Comparison of ENCODE assay signal across 13 mouse cellular contexts in the genomic region with DNA sequence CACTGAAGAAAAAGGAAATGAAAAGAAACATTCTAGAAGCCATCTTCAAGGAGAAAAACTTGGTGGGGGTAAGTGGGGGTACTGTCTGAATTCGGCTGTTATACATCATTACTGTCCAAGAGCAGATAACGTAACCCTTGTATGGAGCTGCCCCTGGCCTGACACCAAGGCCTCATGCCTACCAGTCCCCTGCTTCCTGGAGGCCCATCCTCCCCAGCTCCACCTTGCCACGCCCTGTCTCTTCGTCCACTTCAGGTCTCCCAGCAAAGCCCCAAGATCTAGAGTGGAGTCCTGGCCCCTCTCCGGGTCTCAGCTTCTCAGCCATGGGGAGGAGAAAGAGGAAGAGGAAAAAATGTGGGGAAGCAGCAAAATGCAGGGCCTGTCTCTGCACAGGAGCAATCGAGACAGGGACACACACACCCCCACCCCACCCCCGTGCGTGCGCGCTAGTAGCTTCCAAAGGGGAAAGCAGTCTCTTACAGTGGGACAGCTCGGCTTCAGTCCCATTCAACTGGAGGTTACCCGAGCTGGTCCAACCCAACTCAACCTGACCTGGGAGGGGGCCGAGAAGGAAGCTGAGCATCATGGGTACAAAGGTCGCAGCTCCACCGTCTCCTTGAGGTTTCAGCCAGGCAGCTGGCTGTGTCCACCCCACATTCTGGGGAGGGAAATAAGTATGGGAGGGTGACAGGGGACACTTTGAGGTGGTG. TPM values are rescaled to one million over a fixed set of nuclear protein-coding genes. Genes with fewer than 3 reads are reported as not detected.
DNase-seq lines count a peak whose midpoint lies in the region; ATAC-seq and TF ChIP-seq lines count a peak whose summit lies in the region.
"Had no signal": no experiment of that assay in that cellular context is flagged by ENCODE, and none has a peak within 500 bp of the region (broad histone marks: within the 10 kb centered on the region; RNA-seq: fewer than 3 reads in every experiment).

No protein-coding gene starts in this region.

- intact Hi-C loops in left cerebral cortex, postnatal 10 days (cut with DNase I) = no loop called here

- H3K4me3 ChIP-seq in forebrain, embryonic 11.5 days (ENCODE audit: low read depth, low read length) = no peak overlapping the region
- no peak overlapping the region for H3K4me3 ChIP-seq in forebrain, embryonic 16.5 days (replicated peaks; ENCODE audit: low read length)
- H3K4me3 ChIP-seq in midbrain, embryonic 10.5 days = no peak overlapping the region
- H3K4me3 ChIP-seq in midbrain, postnatal 0 days (ENCODE audit: low read depth, low read length) = no peak overlapping the region
- H3K4me3 ChIP-seq in limb, embryonic 10.5 days = no peak overlapping the region
- no peak overlapping the region for H3K4me3 ChIP-seq in stomach, embryonic 15.5 days (replicated peaks)
- H3K4me3 ChIP-seq: lung, embryonic 15.5 days had no signal

- H3K4me2 ChIP-seq in forebrain, embryonic 11.5 days (ENCODE audit: low read depth, low read length, severe bottlenecking) = no peak overlapping the region
- H3K4me2 ChIP-seq in forebrain, embryonic 16.5 days (ENCODE audit: low read length) = no peak overlapping the region
- no peak overlapping the region for H3K4me2 ChIP-seq in midbrain, postnatal 0 days (ENCODE audit: low read depth, low read length, poor library complexity, severe bottlenecking)
- H3K4me2 ChIP-seq in stomach, embryonic 15.5 days = peak overlapping the region; percentile 26
- H3K4me2 ChIP-seq: lung, embryonic 15.5 days had no signal

- no peaks in the 10 kb centered on the region for H3K9me3 ChIP-seq in forebrain, embryonic 11.5 days (ENCODE audit: control insufficient read depth, low read length)
- H3K9me3 ChIP-seq in forebrain, embryonic 16.5 days (ENCODE audit: control insufficient read depth, low read length) = no peaks in the 10 kb centered on the region
- H3K9me3 ChIP-seq in midbrain, embryonic 10.5 days (replicated peaks) = no peaks in the 10 kb centered on the region
- no peaks in the 10 kb centered on the region for H3K9me3 ChIP-seq in midbrain, postnatal 0 days (ENCODE audit: low read length)
- H3K9me3 ChIP-seq in limb, embryonic 10.5 days (replicated peaks) = no peaks in the 10 kb centered on the region
- no peaks in the 10 kb centered on the region for H3K9me3 ChIP-seq in stomach, embryonic 15.5 days
- H3K9me3 ChIP-seq: lung, embryonic 15.5 days had no signal

- no peak for TF ChIP-seq CTCF in midbrain, postnatal 0 days (IDR thresholded peaks at IDR 0.05)

- DNase-seq in forebrain, embryonic 11.5 days (ENCODE audit: low spot score) = no peak
- no peak for DNase-seq in midbrain, embryonic 10.5 days (ENCODE audit: low spot score)
- DNase-seq in midbrain, postnatal 0 days (ENCODE audit: low spot score) = no peak
- no peak for DNase-seq in limb, embryonic 10.5 days (ENCODE audit: low spot score)
- no peak for DNase-seq in left cerebral cortex, postnatal 10 days (ENCODE audit: extremely low spot score in 1 of 2, low spot score in 2 of 2)
- DNase-seq in T-cell, adult 2 months (ENCODE audit: low spot score) = no peak
- DNase-seq: cerebellum, postnatal 25 days; heart, adult 11 months; thymus, postnatal 25 days had no signal

- H3K36me3 ChIP-seq in forebrain, embryonic 11.5 days (ENCODE audit: control insufficient read depth, insufficient read depth, low read length) = no peaks in the 10 kb centered on the region
- H3K36me3 ChIP-seq in forebrain, embryonic 16.5 days (ENCODE audit: control insufficient read depth, insufficient read depth) = no peaks in the 10 kb centered on the region
- no peaks in the 10 kb centered on the region for H3K36me3 ChIP-seq in midbrain, embryonic 10.5 days
- H3K36me3 ChIP-seq in midbrain, postnatal 0 days (ENCODE audit: insufficient read depth, low read length) = no peaks in the 10 kb centered on the region
- H3K36me3 ChIP-seq in limb, embryonic 10.5 days = no peaks in the 10 kb centered on the region
- H3K36me3 ChIP-seq in stomach, embryonic 15.5 days = no peaks in the 10 kb centered on the region
- H3K36me3 ChIP-seq: lung, embryonic 15.5 days had no signal

- H3K27ac ChIP-seq in forebrain, embryonic 11.5 days (ENCODE audit: low read depth, low read length) = no peak overlapping the region; the same call in 1 of the 2 replicates
- H3K27ac ChIP-seq in forebrain, embryonic 16.5 days (ENCODE audit: low read length) = no peak overlapping the region
- peak overlapping the region; percentile 71 for H3K27ac ChIP-seq in midbrain, embryonic 10.5 days (replicated peaks)
- H3K27ac ChIP-seq in midbrain, postnatal 0 days (ENCODE audit: low read depth, low read length) = no peak overlapping the region
- peak overlapping the region; percentile 38 for H3K27ac ChIP-seq in limb, embryonic 10.5 days
- H3K27ac ChIP-seq in stomach, embryonic 15.5 days = no peak overlapping the region
- H3K27ac ChIP-seq: lung, embryonic 15.5 days had no signal

- no peaks in the 10 kb centered on the region for H3K27me3 ChIP-seq in forebrain, embryonic 11.5 days (ENCODE audit: control insufficient read depth, insufficient read depth, low read length)
- H3K27me3 ChIP-seq in forebrain, embryonic 16.5 days (replicated peaks; ENCODE audit: control insufficient read depth, insufficient read depth, low read length) = no peaks in the 10 kb centered on the region
- peaks cover 26% of the 10 kb centered on the region for H3K27me3 ChIP-seq in midbrain, embryonic 10.5 days (ENCODE audit: low read depth, poor library complexity, severe bottlenecking)
- H3K27me3 ChIP-seq in midbrain, postnatal 0 days (ENCODE audit: insufficient read depth, low read length) = no peaks in the 10 kb centered on the region
- H3K27me3 ChIP-seq in limb, embryonic 10.5 days (ENCODE audit: low read depth, poor library complexity, severe bottlenecking) = no peaks in the 10 kb centered on the region
- H3K27me3 ChIP-seq in stomach, embryonic 15.5 days (replicated peaks) = no peaks in the 10 kb centered on the region
- H3K27me3 ChIP-seq: lung, embryonic 15.5 days had no signal

- H3K4me1 ChIP-seq in forebrain, embryonic 11.5 days (replicated peaks; ENCODE audit: control insufficient read depth, insufficient read depth, low read length) = peaks cover 6% of the 10 kb centered on the region; the same call in 1 of the 2 replicates
- H3K4me1 ChIP-seq in forebrain, embryonic 16.5 days (replicated peaks; ENCODE audit: control insufficient read depth, insufficient read depth, low read length) = peaks cover 4% of the 10 kb centered on the region; the same call in 1 of the 2 replicates
- peaks cover 38% of the 10 kb centered on the region for H3K4me1 ChIP-seq in midbrain, embryonic 10.5 days
- no peaks in the 10 kb centered on the region for H3K4me1 ChIP-seq in midbrain, postnatal 0 days (ENCODE audit: insufficient read depth, low read length)
- H3K4me1 ChIP-seq in limb, embryonic 10.5 days = peaks cover 23% of the 10 kb centered on the region
- peaks cover 11% of the 10 kb centered on the region for H3K4me1 ChIP-seq in stomach, embryonic 15.5 days

- peak overlapping the region; percentile 14; the same call in 1 of the 2 replicates for H3K9ac ChIP-seq in forebrain, embryonic 11.5 days (ENCODE audit: low read length)
- no peak overlapping the region for H3K9ac ChIP-seq in forebrain, embryonic 16.5 days (replicated peaks; ENCODE audit: low read depth, low read length)
- H3K9ac ChIP-seq in midbrain, postnatal 0 days (replicated peaks; ENCODE audit: low read length, poor library complexity, severe bottlenecking) = no peak overlapping the region
- H3K9ac ChIP-seq in stomach, embryonic 15.5 days = no peak overlapping the region
- H3K9ac ChIP-seq: lung, embryonic 15.5 days had no signal

- no peak for ATAC-seq in forebrain, embryonic 11.5 days (replicated peaks; ENCODE audit: low FRiP score)
- ATAC-seq in forebrain, embryonic 16.5 days = no peak
- no peak for ATAC-seq in midbrain, postnatal 0 days (ENCODE audit: low FRiP score)
- ATAC-seq in stomach, embryonic 15.5 days (ENCODE audit: insufficient read depth, low FRiP score, low read depth) = 0 out of 2 replicates have a peak, but pooled peaks have one; percentile 7
- ATAC-seq: inflammation-experienced regulatory T-cells, adult 6 months had no signal

- 55% methylated on average over 15 of the region's 15 CpGs for WGBS in forebrain, embryonic 11.5 days
- 50% methylated on average over 15 of the region's 15 CpGs for WGBS in forebrain, embryonic 16.5 days
- WGBS in midbrain, embryonic 10.5 days = 55% methylated on average over 15 of the region's 15 CpGs
- WGBS in midbrain, postnatal 0 days = 65% methylated on average over 15 of the region's 15 CpGs
- WGBS in limb, embryonic 10.5 days = 48% methylated on average over 15 of the region's 15 CpGs
- 54% methylated on average over 15 of the region's 15 CpGs for WGBS in stomach, embryonic 15.5 days

RNA-seq across cellular contexts. Expression of a gene that starts 49.5 kb away (rescaled TPM):
- 56.8 and 60.9 TPM in 2 replicates for polyA plus RNA-seq in forebrain, embryonic 11.5 days (2014; fragmentation: Nextera tagmentation; extraction: Ambion mirVana)
- 99.8 and 108 TPM in 2 replicates for polyA plus RNA-seq in forebrain, embryonic 16.5 days (2015; fragmentation: Nextera tagmentation; extraction: Ambion mirVana)
- polyA plus RNA-seq in midbrain, embryonic 10.5 days (2016; fragmentation: Nextera tagmentation; extraction: Ambion mirVana) = 69.7 and 70.5 TPM in 2 replicates
- total RNA-seq in midbrain, postnatal 0 days (2014; rRNA removed) = 24.7 and 27.9 TPM in 2 replicates
- 103 TPM in 2 replicates for polyA plus RNA-seq in midbrain, postnatal 0 days (2015; fragmentation: Nextera tagmentation; extraction: Ambion mirVana)
- polyA plus RNA-seq in limb, embryonic 10.5 days (2016; fragmentation: Nextera tagmentation; extraction: Ambion mirVana) = 73.9 and 74.4 TPM in 2 replicates
- 73.9 and 77.9 TPM in 2 replicates for polyA plus RNA-seq in stomach, embryonic 15.5 days (2015; fragmentation: Nextera tagmentation; extraction: Ambion mirVana)
- total RNA-seq in left cerebral cortex, postnatal 10 days (2021) = 10 to 100 TPM; 32.9 to 36.5 TPM

RNA-seq across cellular contexts. Expression of a gene that starts 53.3 kb away (rescaled TPM):
- polyA plus RNA-seq in forebrain, embryonic 11.5 days (2014; fragmentation: Nextera tagmentation; extraction: Ambion mirVana) = 25.6 and 26.2 TPM in 2 replicates
- polyA plus RNA-seq in forebrain, embryonic 16.5 days (2015; fragmentation: Nextera tagmentation; extraction: Ambion mirVana) = 47.8 and 50.4 TPM in 2 replicates
- 12.8 and 16.8 TPM in 2 replicates for polyA plus RNA-seq in midbrain, embryonic 10.5 days (2016; fragmentation: Nextera tagmentation; extraction: Ambion mirVana)
- total RNA-seq in midbrain, postnatal 0 days (2014; rRNA removed) = 73.1 and 97.7 TPM in 2 replicates
- polyA plus RNA-seq in midbrain, postnatal 0 days (2015; fragmentation: Nextera tagmentation; extraction: Ambion mirVana) = 24.4 and 26.4 TPM in 2 replicates
- 15.8 and 17.2 TPM in 2 replicates for polyA plus RNA-seq in limb, embryonic 10.5 days (2016; fragmentation: Nextera tagmentation; extraction: Ambion mirVana)
- polyA plus RNA-seq in stomach, embryonic 15.5 days (2015; fragmentation: Nextera tagmentation; extraction: Ambion mirVana) = 14.3 and 16.4 TPM in 2 replicates
- total RNA-seq in left cerebral cortex, postnatal 10 days (2021) = 10 to 100 TPM; 55.5 to 62.5 TPM

Comparison
In these comparisons a context has a peak if more than half of its experiments do, and no peak if none do; other contexts are left out.
1. H3K27ac ChIP-seq: peak in midbrain, embryonic 10.5 days (single experiment) and limb, embryonic 10.5 days (single experiment); none in forebrain, embryonic 11.5 days (single experiment), forebrain, embryonic 16.5 days (single experiment), midbrain, postnatal 0 days (single experiment) and stomach, embryonic 15.5 days (single experiment).